Mouse (Mus musculus): ENCODE data around the gene Ntn3.

Gene Ntn3

GRCm38 (mm10) chr17:24211631-24212440 lies 2.5 kb upstream of the Ntn3 start:
- peak; percentile 78 for DNase-seq (ENCODE audit: low read depth, low spot score)

DNA sequence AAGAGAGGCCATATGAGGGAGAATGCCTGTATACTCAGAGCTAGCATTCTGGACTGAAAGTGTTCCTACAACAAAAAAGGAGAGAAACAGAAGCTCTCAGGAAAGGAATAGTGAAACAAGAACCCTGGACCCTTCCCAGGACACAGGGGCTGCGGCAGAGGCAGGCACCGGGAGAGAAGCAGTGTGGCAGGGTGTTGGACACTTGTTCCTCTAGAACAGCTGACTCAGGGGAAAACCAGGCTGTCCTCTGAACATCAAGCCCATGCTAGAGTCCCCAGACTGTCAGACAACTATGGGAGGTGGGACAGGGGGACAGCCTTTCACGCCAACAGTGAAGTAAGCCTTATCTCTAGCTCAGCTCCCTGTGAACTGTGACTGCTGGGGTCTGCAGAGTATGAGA lies 1.3 kb upstream of the Ntn3 start:
- no peak for DNase-seq (ENCODE audit: low read depth, low spot score)

GRCm38 (mm10) chr17:24209916-24210240 lies 547 bp upstream of the Ntn3 start:
- no peak for DNase-seq (ENCODE audit: low read depth, low spot score)

GRCm38 (mm10) chr17:24208641-24209042 lies 689 bp downstream of the Ntn3 start:
- no peak for DNase-seq (ENCODE audit: low read depth, low spot score)

DNA sequence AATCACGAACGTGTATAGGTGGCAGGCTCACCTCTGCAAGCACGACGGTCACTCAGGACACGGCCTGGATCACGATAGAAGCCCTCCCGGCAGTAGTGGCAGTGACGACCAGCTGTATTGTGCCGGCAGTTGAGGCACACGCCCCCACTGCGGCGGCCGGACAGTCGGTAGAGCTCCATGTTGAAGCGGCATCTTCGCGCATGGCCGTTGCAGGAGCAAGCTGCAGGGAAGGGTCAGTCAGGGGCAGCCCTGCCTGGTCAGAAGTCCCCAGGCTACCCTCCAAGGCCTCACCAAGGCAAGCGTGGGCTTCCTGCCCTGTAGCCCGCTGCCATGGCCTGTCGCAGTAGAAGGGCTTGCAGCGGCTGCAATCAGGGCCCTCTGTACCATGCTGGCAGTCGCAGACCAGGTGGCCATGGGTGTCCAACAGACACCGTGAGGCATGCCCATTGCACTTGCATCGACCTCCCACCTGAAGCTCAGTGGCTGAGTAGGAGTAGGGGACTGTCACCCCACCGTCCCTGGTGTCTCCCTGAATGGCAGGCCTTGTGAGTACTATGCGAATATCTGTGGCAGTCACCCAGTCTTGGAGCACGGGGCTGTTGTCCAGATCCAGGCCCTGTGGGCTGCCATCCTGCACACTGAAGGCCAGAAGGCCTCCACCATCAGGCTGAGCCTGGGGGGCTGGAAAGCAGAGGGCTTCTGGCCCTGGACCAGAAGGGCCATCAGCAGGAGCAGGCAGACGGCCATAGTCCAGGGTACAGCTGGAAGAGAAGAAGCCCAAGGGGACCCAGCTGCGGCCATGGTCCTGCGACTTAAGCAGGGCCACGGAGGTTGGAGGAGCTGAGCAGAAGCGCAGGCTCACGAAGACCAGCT lies 1.3 kb downstream of the Ntn3 start:
- no peak for DNase-seq (ENCODE audit: low read depth, low spot score)

- peak; percentile 78 for DNase-seq (ENCODE audit: low read depth, low spot score)
Measured at GRCm38 (mm10) chr17:24206451-24207351, 2.6 kb downstream of the Ntn3 start.

GRCm38 (mm10) chr17:24205908-24206361 lies 3.4 kb downstream of the Ntn3 start:
- no peak for DNase-seq (ENCODE audit: low read depth, low spot score)

GRCm38 (mm10) chr17:24205284-24205888 lies 3.9 kb downstream of the Ntn3 start, which contains the start of gene Tbc1d24:
Gene Tbc1d24 (minus strand): TSS chr17:24205562.
- DNase-seq (ENCODE audit: low read depth, low spot score): peak; percentile 95

GRCm38 (mm10) chr17:24204846-24205245 lies 4.5 kb downstream of the Ntn3 start:
- DNase-seq (ENCODE audit: low read depth, low spot score): no peak

DNA sequence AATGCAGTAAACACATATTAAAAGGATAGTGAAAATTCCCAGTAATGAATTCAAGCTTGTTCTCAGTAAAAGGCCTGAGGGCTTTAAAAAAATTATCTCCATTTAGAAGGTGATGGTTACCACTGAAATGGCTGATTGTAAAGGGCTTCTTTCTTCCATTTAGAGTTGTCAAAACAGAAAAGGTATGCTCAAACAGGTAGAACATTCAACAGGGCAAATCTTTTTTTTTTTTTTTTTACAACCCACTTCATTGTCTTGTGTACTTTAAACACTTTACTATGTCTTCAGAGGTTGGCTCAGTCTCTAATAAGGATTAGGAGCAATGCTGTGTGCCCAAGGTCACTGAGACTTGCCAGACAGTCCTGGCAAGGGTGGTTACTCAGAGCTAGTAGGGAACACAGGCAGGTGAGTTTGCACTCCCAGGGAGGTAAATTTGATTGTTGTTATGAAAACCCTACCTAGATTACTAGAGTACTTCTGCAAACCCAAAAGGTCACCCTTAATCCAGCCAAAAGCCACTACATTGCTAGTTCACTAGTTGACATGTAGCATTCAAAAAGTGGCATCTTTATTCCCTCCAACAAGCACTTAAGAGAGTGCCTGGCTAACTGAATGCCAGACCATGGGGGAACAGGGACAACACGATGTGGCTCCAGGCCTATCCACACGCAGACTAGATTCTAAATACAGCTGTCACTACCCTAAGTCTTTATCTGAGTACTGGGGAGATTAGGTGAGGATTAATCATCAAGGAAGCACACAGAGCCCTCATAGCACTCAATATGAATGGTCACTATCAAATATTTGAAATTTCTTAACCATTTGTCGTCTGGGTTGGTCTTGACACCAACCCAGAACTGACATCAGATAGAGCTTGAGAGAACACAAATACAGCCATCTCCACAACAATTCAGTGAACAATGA lies 5.5 kb downstream of the Ntn3 start:
- no peak for DNase-seq (ENCODE audit: low read depth, low spot score)

- DNase-seq (ENCODE audit: low read depth, low spot score): peak; percentile 90
Measured at GRCm38 (mm10) chr17:24203068-24203467, 6.3 kb downstream of the Ntn3 start.

- no peak for DNase-seq (ENCODE audit: low read depth, low spot score)
Measured at GRCm38 (mm10) chr17:24201092-24201491, 8.2 kb downstream of the Ntn3 start.

DNA sequence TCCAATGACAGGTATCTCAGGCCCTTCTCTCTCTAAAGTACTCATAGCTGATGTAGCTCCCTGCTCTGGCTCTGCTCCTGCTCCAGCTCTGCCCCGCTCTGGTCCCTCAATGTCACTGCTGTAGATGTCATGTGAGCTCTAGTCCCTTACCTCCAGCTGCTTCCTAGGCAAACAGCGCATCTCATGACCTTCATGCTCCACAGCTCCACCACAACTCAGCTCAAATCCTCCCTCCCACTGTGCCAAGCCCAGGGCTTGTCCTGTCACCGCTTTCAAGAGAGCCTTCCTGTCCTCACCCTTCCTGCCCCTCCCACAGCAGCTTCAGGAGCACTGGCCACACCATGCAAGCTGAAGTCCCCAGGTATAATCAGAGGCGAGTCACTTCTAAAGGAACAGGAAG lies 9.6 kb downstream of the Ntn3 start:
- peak; percentile 77 for DNase-seq (ENCODE audit: low read depth, low spot score)

- no peak for DNase-seq (ENCODE audit: low read depth, low spot score)
Measured at GRCm38 (mm10) chr17:24199252-24199651, 10.1 kb downstream of the Ntn3 start.

DNA sequence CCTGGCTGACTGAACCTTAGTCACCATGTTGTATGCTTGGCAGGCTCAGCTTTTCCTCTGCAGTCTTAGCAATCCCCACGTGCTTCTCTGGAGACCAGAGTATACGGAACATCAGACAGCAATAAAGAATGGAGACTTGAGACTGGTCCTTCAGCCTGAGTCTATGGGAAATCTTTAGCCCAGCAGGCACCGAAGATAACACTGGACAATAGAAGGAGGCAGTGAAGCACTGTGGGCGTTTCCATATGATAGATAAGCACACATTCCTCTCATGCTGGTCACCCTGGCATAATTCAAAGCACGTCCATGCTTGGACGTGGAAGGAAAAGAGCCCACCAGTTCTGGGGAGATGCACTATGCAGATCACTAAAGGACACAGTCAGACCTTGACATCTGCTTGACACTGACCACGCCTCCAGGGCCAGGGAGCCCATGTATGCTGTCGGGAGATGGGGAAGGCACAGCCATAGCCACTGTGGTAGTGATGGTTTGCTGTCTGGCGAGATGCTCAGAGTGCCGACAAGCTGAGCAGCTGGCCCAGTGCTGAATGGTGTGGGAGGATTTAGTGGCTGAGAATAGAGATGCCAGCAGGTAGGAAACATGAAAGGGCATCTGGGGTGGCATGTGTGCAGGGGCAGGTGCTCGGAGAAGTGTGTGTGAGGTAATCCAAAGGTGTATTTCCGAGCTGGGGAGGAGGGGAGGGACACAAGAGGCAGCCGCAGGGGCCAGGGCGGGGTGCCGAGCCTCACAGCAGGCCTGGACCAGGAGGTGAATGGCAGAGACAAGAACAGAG lies 12.1 kb downstream of the Ntn3 start:
- DNase-seq (ENCODE audit: low read depth, low spot score): no peak

DNA sequence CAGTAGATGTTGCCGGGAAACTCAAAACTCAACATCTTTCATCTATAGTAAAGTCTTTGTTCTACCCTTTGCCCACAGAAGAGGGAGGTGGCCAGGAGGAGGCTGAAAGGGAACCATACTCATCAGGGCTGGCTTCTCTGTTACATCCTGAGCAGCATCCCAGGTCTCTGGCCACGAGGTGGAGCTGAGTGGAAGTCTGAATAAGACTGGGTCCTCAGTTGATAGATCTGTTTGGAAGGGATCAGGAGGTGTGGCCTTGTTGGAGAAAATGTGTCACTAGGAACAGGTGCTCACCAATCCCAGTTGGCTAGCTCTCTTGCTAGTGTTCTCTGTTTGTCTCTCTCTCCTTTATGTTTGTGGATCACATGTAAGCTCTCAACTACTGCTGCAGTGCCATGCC lies 14.0 kb downstream of the Ntn3 start:
- DNase-seq (ENCODE audit: low read depth, low spot score): peak; percentile 57

GRCm38 (mm10) chr17:24193769-24194168 lies 15.6 kb downstream of the Ntn3 start:
- no peak for DNase-seq (ENCODE audit: low read depth, low spot score)

GRCm38 (mm10) chr17:24193268-24193667 lies 16.1 kb downstream of the Ntn3 start:
- peak; percentile 61 for DNase-seq (ENCODE audit: low read depth, low spot score)

GRCm38 (mm10) chr17:24192848-24193247 lies 16.5 kb downstream of the Ntn3 start:
- DNase-seq (ENCODE audit: low read depth, low spot score): no peak

Data from R1 (cell line).